Mouse (Mus musculus) left cerebral cortex, postnatal 4 days (tissue): ENCODE measurements at regions not wholly inside any gene's neighbourhood (a gene's known extent, or its start where the extent isn't known, plus 50 kb on each side); places are given as distances from the start of the nearest gene placed in this dataset.
A peak's percentile ranks its signal among the peaks of the same experiment; 100 is the strongest.

ENCODE experiments used
- DNase-seq: peaks from one replicate; pipeline ENCODE4 v3.0.0-alpha.2; 2022
- intact Hi-C: fragments of 180-260 bp; cut with DNase I; formaldehyde crosslinking; loops from one replicate; pipeline ENCODE4 v1.15.1; 2025

DNA sequence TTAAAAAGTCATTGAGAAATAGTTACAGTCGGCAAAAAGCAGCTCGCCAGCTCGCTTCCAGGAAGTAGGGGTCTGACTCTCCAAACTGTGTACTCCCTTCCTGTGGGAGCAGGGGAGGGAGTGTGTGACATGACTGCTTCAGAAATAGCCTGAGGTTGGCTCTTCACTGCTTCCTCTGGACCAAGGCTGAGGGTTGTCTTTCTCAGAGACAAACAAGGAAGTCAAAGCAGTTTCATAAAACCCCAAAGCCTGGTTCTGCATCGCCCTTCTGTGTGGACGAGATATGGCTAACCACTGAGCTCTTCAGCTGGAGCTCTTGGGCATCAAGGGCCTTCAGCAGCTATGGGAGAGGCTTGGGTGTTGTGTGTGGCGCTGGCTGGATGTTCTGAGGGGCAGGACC, 61.0 kb upstream of the Haao start:
- no peak for DNase-seq
- intact Hi-C loops = no loop called here

DNA sequence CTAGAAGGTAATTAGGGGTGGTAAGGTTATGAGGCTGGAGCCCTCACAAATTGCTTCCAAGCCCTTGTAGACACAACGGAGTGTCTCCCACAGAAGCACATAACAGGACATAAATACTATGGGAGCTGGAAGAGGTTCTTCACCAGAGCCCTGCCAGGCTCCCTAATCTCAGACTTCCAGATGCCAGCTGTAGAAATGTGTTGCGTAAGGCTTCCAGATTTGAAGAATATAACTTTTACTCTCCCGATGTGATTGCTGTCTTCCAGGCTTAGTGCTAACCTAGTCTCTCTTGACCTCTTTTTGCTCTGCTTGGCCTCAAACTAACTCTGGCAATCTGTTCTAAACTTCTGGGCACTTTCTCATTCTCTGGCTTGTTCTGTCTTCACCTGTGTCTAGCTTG, 59.8 kb upstream of the Haao start:
- intact Hi-C loops = no loop called here
- no peak for DNase-seq

GRCm38 (mm10) chr17:83906751-83907537, 59.2 kb upstream of the Haao start:
- no peak for DNase-seq
- intact Hi-C loops = no loop called here

DNA sequence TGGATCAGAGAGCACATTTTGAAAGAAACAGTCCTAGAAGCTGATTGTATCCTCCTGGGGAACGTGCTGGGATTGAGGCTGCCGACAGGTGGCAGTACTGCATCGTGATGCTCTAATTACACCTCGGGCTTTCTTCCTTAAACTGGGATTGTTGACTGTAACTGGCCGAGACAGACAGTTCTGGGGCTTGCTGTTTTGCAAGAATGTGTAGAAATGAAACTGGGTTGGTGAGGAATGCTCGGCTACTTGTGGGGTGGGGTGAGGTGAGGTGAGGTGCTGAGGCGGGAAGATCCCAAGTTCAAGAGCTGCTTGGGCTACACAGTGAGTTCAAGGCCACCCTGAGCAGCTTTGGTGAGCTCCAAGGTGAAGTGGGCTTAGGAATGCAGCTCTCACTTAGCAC, 55.7 kb upstream of the Haao start:
- DNase-seq = peak; percentile 74
- intact Hi-C loops = loop anchor here (2.0 kb wide), 2 partner anchors 287 to 481 kb away; no protein-coding TSS in a partner anchor

DNA sequence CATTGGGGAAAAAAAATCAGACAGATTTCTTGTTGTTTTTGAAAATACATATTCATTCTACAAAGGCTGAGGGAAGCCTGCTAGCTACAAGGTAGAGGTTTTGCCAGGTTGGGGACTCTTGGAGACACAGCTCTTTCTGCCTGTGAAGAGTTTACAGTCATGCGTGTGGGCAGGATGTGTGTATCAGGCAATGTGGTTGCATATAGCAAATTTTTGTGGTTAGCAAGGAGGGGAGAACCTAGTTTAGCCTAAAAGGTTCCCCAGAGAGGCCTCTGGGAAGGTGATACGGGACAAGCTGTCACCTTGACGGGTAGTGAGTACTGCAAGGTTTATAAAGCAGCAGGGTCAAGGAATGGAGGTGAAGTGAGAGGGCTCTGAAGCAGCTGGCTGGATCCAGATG, 54.8 kb upstream of the Haao start:
- no peak for DNase-seq
- intact Hi-C loops = loop anchor here (2.0 kb wide), 2 partner anchors 288 to 482 kb away; no protein-coding TSS in a partner anchor

DNA sequence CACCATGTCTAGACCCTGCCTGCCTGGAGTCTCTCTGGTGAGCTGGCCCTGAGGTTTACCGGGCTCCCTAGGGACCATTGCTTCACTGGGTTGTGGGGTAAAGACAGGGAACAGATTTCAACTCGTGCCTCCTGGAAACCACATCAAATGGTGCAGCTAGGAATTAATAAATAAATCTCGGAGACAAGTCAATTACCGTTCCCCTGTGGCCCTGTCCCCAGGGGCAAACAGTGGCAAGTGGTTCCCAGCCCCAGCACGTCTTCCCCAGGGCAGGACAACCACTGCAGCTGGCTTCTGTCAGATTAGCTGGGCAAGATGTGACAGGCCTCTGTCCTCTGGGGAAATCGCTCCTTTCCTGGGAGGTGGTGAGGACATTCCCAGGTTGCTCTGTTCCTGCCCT, 54.3 kb upstream of the Haao start:
- intact Hi-C loops = loop anchor here (2.0 kb wide), 2 partner anchors 289 to 483 kb away; no protein-coding TSS in a partner anchor
- DNase-seq = no peak

- no peak for DNase-seq
- intact Hi-C loops = no loop called here
Measured at GRCm38 (mm10) chr17:83899588-83900152, 51.9 kb upstream of the Haao start.

- DNase-seq = no peak
- intact Hi-C loops = no loop called here
Measured at GRCm38 (mm10) chr17:83898531-83898930, 50.8 kb upstream of the Haao start.
